Mouse (Mus musculus) lung, adult 2 months (tissue): ENCODE measurements around the gene Gdf3.

Source experiments
- CTCF ChIP-seq: fragments of 200-500 bp; IDR thresholded peaks from 2 replicates; pipeline ENCODE4 v1.5.1; 2011; ENCODE audit warnings: mild to moderate bottlenecking, low read length, control low read depth; ENCODE audit not compliant: insufficient read depth
- POLR2A ChIP-seq: fragments of 200-500 bp; IDR thresholded peaks from 2 replicates; pipeline ENCODE4 v1.6.1; 2011; ENCODE audit warnings: low read depth, mild to moderate bottlenecking, control low read depth, low read length, borderline replicate concordance; ENCODE audit errors: extremely low read depth

DNA sequence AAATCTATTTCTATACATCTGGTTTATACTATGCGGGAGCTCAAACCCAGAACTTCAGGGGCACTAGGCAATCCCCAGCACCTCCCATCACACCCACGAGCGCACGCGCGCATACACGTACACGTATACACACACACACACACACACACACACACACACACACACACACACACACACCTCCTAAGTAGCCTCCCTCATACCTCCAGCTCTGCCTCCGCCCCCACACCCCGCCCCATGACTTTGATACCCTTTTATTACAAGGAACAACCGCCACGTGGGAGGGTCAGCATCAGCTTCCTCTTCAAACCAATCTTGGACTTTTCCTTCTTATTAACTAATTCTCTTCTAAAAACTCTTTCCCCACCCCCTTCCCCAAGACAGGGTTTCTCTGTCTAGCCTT lies 2.2 kb downstream of the Gdf3 start:
- TF ChIP-seq CTCF (no peak), POLR2A (no peak)
